Mouse (Mus musculus) kidney, adult 18-20 months (tissue): ENCODE measurements around the gene Olah.

Source experiments
- DNase-seq: peaks from one replicate; pipeline ENCODE4 v3.0.0; 2021

Olah gene

DNA sequence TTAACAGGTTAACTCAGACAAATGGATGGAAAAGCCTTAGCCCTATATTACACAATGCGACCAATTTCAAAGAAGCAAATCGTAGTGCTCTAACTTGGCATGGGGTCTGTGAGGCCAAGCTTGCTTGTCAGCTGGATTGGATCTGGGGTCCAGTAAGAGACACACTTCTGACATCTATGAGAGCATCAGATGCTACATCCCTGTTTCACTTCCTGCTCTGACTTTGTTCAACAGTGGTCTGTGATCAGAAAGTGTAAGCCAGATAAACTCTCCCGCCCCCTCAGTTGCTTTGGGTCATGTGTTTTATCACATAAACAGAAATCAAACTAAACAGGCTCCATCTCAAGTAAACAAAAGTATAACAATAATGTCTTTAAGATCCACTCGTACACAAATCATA, 48.6 kb downstream of the Olah start:
- no peak for DNase-seq

GRCm38 (mm10) chr2:3335611-3336301, 61.3 kb downstream of the Olah start, which contains the start of gene Acbd7:
Acbd7 (plus strand) TSS chr2:3336168.
- peak; percentile 61 for DNase-seq

DNA sequence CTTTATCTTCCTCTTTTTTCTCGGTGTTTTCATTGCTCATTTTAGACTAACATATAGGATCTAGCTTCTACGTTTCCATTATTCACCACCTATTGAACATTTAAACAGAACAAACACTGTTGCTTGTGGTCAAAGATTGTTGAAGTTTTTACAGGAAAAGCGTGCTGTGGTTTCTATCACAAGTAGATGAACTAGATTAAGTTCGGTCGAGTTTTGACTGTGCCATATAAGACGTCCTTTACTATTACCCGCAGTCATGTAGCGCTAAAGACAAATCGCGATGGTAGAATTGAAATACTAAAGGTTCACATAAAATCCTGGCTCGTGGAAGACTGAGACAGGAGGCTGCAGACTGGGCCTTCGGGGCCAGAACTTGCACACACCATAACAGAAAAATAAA, 63.2 kb downstream of the Olah start:
- DNase-seq, result no peak

DNA sequence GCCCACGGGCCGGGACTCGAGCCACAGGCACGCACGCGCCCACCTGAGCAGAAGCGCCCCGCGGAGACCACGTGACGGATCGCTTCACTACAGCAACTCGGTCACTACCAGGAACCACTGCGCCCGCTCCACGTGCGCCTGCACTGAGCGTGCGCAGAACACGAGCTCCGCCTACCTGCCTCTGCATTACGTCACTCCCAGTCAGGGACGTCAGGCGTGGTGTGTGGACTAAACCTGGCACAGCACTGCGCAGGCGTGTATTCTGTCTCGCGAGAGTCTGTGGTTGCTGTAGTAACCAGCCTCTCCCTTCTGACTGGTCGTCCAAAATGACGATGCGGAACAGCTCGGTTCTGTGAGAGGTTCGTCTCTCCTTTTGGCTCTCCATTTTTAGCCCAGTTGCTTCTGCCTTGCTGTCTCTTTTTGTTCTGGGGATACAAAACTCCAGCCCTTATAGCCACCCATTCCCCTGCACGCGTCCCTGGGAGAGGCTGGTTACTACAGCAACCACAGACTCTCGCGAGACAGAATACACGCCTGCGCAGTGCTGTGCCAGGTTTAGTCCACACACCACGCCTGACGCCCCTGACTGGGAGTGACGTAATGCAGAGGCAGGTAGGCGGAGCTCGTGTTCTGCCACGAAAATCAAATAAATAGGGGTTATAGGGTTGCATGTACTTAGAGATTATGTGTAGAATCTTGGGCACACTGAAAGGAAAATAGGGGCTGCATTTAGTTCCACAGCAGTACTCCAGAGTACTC, 64.3 kb downstream of the Olah start, which contains the start of gene Rpp38:
Gene Rpp38 (minus strand): TSS at position 160 of the 759 bp plus-strand sequence.
- DNase-seq, result peak; percentile 99

GRCm38 (mm10) chr2:3332056-3332455, 65.0 kb downstream of the Olah start:
- no peak for DNase-seq

DNA sequence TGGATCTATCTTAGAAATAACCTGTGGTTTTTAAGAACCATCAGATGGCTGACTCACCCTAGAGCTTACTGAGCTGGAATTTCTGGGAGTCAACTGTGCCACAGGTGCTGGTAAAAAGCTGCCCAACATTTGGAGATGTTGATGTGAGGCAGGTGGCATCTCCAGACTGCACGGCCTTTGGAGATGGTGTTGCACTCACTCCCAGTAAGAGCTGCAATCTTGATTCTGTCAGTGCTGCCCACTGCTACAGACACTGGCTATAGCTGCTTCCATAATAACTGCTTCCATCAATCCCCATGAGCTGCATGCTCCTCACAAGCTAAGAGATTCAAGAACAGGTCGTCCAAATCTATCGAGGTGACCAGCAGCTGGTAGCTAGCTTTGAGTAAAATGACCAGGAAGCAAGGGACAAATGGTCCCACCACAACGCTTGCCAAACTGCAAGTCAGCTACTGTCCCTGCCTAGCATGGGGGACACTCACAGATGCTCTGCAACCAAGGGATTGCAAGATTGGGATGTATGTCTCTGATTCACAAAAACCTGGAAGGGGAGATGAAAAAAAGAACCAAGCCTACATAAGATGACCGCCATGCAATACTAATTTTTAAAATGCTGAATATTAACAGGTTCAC, 65.8 kb downstream of the Olah start:
- no peak for DNase-seq

- DNase-seq, result peak; percentile 62
These were observed 69.7 kb downstream of the Olah start for GRCm38 (mm10) chr2:3327351-3327750.

GRCm38 (mm10) chr2:3326547-3326946, 70.5 kb downstream of the Olah start:
- DNase-seq, result no peak

DNA sequence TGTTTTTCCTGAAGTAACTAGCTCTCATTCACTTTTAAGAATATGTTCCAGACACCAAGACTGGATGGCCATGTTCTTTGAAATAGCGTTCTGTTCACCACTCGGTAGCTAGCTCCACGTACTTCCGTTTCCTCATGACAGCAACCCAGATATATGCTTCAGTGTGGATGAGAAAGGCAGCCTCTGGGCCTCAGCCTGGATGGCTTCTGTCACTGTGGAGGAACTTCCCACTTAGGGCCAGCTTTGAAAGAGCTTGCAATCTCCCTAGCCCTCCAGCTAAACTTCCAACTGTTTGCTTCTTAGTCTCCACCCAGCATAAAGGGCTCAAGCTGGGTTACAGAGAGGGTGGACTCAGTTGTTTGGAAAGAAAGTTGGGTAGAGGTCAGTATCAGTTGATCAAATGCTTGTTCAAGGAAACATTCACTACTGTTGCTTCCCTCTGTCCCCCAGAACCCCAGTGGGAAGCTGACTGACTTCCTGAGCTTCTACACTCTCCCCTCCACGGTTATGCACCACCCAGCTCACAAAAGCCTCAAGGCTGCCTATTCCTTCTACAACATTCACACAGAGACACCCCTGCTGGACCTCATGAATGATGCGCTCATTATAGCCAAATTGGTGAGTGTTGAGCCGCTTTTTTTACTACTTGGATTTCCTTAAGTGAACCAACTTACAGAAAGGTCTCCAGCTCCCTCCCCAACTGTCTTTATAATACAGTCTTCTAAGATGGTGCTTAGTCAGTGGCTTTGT, 72.5 kb downstream of the Olah start:
- no peak for DNase-seq

DNA sequence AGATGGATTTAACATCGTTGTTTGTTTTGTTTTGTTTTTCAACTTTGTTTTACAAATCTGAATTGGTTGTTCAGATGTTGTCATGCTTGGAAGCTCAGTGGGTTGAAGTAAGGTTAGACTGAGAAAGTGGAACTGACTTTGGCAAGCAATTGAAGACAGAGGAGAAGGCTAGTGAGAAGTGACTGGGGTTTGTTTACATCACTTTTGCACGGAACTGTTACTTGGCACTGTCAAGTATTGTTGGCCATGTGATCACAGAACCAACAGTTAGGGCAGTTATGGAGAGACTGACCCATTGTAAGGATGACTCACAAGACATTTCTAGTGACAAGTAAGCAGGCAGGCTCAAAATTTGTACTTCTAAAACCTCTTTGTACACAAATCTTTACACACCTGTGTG, 73.9 kb downstream of the Olah start:
- no peak for DNase-seq

DNA sequence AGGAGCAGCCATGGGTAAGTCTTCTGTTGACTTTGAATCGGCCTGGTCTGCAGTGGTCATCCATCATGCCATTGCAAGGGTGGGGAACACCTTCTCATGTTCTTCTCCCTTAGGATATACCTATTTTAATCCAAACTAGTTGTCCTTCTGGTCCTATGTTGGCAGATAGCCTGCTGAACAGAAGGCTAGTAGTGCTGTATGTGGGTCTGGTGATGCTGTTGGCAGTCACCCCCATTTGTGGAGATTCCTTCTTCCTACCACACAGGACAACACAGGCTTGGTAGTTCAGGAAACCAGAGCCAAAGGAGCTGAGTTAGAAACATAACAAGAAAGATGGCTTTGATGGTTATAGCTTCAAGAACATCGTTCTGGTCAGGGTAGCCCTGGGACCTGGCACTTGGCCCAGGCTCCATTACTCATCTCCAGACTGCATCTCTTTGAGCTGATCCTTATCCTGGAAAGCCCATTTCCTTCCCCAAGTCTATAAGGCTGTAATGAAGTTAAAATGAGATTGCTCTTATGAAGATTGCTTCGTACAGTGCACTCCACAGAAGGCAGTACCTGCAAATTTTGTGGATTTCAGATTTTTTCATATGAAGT, 91.5 kb downstream of the Olah start:
- DNase-seq, result peak; percentile 18

DNA sequence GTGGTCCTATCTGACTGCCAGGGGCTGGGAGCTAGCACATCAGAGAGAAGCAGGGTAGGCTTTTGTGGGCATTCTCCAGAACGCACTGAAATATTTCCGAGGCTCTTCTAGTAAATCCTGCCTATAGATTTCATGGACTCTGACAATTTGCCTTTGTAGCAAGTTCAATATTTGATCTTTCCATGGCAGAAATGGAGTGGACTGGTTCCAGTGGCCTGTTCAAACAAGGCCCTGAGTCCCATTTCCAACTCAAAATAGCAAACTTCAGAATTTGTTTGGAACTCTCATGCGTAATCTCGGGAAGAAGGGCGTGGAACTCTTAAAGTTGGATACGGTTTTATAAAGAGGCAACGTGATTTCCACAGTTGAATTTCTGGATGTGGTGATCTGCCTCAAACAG, 101.2 kb downstream of the Olah start:
- DNase-seq, result no peak

GRCm38 (mm10) chr2:3292170-3292569, 104.8 kb downstream of the Olah start:
- DNase-seq, result no peak
